Mouse (Mus musculus): ENCODE data around the gene Tenm4. TPM values are rescaled to one million over a fixed set of nuclear protein-coding genes. Genes with fewer than 3 reads are reported as not detected.

Gene Tenm4
- polyA plus RNA-seq, 3 experiments from 2014 or later: 0.05 TPM; not detected in 2

DNA sequence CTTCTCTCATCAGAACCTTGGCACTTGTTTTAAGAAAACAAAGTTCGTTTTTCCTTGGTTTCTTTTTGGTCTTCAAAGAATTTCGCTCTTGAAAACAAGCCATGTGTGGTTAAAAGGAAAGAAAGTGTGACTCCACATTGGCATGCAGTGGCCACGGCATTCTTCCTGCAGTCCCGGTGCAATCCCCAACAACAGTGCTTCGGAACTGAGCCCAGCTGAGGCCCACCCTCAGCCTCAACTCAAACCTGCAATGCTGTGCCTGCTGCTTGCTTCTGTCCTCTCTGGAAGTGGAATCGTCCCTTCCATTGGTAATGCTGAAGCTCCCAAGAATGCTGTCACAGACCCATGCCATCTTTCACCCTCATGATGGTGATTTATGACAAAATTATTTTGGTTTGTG lies 88.6 kb downstream of the Tenm4 start:
- no peak for ATAC-seq

- ATAC-seq: no peak
Measured at GRCm38 (mm10) chr7:96262182-96262581, 91.1 kb downstream of the Tenm4 start.

GRCm38 (mm10) chr7:96265941-96266340 lies 94.9 kb downstream of the Tenm4 start:
- ATAC-seq: no peak

GRCm38 (mm10) chr7:96267266-96267665 lies 96.2 kb downstream of the Tenm4 start:
- no peak for ATAC-seq

DNA sequence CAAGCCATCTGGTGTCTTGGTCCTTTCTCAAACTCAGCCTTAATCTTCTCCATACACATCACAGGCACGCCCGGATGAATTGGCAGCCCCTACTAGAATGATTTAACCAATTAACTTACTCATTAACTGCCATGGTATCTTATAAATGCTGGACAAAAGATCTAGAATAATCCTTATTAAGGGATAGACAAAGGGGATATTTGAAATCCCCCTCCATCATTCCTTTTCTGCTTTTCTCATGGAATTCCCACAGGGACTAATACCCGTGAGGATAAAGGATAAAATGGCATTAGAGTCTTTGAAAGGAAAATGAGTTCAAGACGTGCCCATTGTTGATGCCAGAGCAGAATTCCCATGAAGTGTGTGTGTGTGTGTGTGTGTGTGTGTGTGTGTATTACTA lies 99.6 kb downstream of the Tenm4 start:
- ATAC-seq: no peak

DNA sequence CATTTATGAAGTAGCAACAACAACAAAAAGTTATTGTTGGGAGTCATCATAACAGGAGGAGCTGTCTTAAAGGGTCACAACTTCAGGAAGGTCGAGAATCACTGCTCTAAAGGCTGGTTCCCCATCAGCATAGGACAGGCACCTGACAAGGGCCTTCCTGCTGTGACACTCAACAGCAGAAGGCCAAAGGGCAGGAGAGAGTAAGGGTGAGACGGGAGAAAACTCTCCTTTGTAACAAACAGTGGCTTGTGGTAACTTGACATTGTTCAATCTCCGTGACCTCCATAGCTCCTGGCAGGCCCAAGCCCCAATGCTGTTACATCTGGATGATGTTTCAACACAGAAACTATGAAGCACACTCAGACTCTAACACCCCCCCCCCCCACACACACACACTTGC lies 101.0 kb downstream of the Tenm4 start:
- ATAC-seq: no peak

DNA sequence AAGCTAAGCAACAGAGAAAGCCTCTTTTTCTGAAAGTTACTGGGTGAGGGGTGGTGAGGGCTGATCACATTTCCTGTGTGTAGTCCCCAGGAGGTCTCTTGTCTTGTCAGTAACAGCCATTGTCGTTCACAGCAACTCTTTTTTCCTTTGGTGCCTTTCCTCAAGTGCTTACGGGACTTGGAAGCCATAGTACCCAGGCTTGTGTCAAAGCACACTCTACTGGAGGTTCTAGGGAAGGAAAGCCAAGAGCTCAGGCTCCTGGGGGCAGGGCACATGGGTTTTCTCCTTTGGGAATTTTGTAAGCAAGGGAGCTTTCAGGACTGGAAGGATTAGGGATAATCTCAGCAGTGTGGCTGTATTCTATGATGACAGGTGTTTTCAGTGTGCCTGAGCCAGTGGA lies 103.4 kb downstream of the Tenm4 start:
- no peak for ATAC-seq

DNA sequence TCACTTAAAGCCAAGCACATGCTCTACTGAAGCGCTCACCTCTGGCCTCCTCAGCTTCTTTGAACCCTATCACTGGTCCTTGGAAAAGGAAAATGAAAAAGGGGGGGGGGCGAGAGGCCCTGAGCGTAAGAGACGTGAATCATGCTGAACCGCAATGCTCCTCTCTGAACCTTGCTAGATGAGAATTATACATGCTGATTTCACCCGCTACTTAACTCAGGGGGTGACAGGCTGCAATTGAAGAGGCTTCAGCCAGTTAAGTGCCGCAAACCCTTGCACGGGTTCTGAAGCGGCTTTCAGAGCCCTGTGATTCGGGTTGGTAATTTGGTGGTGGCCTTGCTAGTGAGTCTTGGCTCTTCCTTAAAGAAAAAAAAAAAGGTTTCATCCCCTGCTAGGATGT lies 106.5 kb downstream of the Tenm4 start:
- no peak for ATAC-seq

DNA sequence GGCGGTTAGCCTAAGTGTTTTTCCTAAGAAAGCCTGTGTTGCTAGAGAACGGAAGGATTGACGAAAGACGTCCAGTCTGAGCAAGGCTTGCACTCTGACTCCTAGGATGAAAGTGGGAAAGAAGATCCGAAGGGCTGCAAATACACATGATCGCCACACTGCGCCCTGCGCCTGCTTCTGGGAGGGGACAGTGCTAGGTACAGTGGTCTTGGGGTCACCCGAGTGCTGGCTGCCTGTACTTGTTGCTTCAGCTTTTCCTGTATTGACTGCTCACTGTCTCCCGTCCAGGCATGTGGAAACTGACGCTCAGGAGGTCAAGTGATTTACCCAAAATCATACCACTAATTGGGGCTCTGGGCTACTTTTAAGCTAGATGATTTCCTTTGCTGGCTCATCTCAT lies 107.3 kb downstream of the Tenm4 start:
- ATAC-seq: no peak

DNA sequence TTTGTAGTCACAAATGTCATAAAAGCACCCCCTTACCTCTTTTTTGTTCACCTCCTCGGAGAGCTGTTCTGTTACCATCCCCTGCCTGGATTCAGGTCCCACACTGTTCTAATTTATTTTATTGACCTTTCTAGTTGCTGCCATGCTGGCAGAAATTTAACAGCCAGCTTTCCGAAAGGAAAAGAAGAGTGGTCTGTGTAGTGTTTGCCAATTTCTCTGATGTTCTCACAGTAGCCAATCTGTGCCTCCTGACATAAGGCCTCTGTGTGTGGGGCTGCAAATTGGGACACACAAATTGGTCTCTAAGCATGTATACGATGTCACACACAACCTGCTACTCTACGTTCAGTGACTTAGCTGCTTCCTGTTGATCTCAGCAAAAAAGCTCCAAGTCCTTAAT lies 109.7 kb downstream of the Tenm4 start:
- no peak for ATAC-seq

DNA sequence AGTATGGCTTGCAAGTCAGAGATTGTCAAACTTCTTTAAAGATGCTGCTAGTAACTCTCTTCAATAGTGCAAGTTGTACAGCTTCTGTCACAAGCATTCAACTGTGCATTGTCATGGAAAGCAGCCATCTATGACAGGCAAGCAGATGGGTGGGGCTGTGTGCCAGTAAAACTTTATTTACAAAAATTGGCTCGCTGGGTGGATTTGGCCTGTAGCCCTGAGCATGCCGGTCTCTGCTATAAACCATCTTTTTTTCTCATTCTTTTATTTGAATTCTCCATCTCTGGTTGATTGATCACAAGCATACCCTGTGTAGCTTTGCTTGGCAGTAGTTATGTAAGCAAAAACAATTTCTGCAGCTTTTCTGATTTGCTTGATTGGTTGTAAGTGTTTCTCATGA lies 119.5 kb downstream of the Tenm4 start:
- no peak for ATAC-seq

DNA sequence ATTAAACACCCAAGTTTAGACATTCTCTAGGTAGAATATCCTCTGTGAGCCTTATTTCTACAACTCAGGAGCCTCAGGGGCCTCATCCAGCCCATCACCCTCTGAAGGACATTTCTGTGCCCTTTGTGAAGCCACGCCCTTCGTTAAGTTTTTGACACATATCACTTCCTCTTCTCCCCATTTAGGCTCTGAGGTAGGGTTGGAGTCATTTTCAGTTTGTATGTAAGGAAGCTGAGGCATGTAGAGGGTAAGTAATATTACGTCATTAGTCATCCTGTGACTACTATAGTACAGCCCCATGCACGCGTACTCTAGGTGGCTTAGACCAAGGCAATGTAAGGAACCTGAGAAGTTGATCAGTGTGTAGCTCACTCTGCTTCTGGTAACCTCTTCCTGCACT lies 124.9 kb downstream of the Tenm4 start:
- no peak for ATAC-seq

- ATAC-seq: no peak
Measured at GRCm38 (mm10) chr7:96300826-96301397, 129.9 kb downstream of the Tenm4 start.

GRCm38 (mm10) chr7:96301813-96302212 lies 130.8 kb downstream of the Tenm4 start:
- no peak for ATAC-seq

DNA sequence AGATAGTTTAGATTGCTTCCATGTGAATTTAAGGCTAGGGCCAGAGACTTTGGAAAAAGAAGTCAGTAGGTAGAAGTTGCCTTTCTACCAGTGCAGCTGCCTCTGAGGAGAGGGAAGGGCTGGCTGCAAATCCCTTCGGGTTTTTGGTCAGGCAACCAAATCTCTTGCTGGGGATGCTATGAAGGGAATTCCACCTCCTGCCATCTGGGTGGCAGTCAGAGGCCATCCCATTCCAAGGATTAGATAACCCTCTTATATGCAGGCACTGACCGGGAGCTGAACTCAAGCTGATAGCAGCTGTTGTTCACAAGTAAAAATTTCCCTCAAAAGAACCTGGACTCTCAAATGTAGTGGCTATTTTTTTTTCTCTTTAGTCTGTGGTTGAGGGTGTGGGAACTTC lies 132.9 kb downstream of the Tenm4 start:
- ATAC-seq: no peak

GRCm38 (mm10) chr7:96305382-96305935 lies 134.4 kb downstream of the Tenm4 start:
- no peak for ATAC-seq

DNA sequence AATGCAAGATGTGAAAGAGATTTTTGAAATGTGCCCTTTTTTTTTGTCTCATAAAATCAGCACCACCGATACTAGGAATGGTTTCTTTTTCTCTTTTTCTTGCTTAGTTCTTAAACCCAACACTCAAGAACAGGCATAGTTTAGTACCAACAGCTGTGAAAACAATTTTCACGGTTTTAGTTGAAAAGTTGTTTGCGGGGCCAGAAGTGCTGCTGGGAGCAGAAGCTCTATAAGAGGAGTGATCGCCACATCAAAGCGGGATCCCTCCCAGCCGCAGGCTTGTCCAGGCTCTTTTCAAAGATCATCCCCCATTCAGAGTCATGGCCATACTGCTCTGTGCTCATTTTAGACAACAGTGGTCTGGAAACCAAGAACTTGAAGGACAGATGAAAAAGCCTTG lies 137.1 kb downstream of the Tenm4 start:
- no peak for ATAC-seq

DNA sequence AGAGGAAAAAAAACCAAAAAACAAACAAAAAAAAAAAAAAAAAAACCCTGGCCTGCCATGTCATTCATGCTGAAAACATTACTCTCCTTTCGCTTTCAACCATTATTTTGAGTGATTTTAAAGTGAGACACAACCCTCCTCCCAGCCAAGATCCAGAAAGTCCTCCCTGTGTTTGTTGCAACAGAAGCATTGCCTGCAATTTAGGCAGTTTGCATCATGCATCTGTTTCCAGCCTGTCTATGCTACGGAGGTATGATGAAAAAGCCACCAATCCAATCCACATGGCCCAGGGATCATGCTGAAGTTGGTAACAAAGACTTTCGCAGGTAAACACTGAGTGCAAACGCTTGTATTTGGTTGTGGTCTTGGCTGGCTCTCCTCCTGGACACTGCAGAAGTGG lies 158.3 kb downstream of the Tenm4 start:
- ATAC-seq: no peak

DNA sequence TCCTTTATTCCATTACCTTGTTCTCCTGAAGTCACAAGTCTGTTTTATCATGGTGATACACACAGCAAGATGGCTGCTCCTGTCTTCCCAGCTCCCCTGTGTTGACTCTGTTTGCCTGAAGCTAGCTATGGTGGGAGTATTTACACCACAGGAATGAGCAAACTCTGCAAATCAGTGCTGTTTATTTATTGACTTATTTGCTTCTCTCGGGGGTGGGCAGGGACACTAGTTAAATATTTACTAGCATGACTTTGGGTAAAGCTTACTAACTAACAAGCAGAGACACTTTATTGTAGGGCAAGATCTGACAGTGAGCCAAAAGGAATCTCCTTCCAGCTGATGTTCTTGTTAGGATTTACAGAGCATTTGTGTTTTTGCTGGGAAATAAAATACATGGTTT lies 160.1 kb downstream of the Tenm4 start:
- no peak for ATAC-seq

GRCm38 (mm10) chr7:96334361-96334760 lies 163.3 kb downstream of the Tenm4 start:
- no peak for ATAC-seq

DNA sequence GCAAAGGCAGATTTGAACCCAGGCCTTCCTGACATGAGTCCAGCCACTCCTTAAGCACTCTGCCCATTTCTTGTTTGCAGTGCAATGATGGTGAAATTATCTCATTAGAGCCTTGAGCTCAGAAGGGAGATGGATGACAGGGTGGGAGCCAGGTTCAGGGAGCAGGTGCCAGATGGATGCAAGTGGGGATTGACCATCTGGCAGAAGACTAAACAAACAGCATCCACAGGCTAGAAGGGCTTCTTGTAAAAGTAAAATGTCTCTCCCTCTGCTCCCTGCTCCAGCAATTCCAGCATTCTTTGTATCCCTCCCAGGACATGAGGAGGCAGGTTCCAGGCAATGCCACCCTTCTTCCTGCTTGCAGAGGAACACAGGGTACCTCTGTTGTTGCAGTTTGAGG lies 165.3 kb downstream of the Tenm4 start:
- ATAC-seq: no peak

- ATAC-seq: no peak
Measured at GRCm38 (mm10) chr7:96340826-96341225, 169.8 kb downstream of the Tenm4 start.

DNA sequence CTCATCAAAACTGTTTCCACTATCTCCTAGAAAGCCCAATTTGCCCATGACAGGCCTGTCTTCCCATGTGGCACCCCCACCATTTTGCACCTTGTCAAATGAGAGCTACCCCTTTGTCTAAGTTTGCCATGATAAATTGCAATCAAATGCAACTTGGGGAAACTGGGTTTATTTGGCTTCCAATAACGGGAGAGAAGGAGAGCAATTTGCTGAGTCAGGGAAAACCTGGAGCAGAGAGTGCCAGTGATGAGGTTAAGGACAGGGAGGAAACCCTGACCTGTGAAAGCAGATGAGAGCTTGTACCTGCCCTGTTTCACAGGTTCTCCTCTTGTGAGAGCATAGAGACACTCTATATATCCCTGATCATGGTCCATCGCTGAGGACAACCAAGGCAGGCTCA lies 170.4 kb downstream of the Tenm4 start:
- ATAC-seq: no peak

- ATAC-seq: no peak
Measured at GRCm38 (mm10) chr7:96342996-96343395, 171.9 kb downstream of the Tenm4 start.

- no peak for ATAC-seq
Measured at GRCm38 (mm10) chr7:96343667-96344066, 172.6 kb downstream of the Tenm4 start.
